Mouse (Mus musculus) CH12.LX (cell line): Measurements from ENCODE around the gene Btbd3. TPM values are rescaled to one million over a fixed set of nuclear protein-coding genes. Genes with fewer than 3 reads are reported as not detected.

Source experiments
- DNase-seq: peaks from one replicate; pipeline ENCODE4 v3.0.0-alpha.2; 2013; ENCODE audit errors: extremely low read depth
- H3K27ac ChIP-seq: 2 replicates; pipeline ENCODE4 v1.5.1; 2012; ENCODE audit warnings: low read depth, mild to moderate bottlenecking, control low read depth, moderate library complexity; ENCODE audit not compliant: insufficient read depth
- H3K27me3 ChIP-seq: replicated peaks from 2 replicates; pipeline ENCODE3; 2012; ENCODE audit warnings: inconsistent platforms
- H3K36me3 ChIP-seq, 2 experiments: replicated peaks in 1 of 2; 2 replicates each; pipeline versions ENCODE3 to v1.6.1; 2012; ENCODE audit warnings: inconsistent platforms in 1 of 2, low read length in 1 of 2, mild to moderate bottlenecking in 1 of 2, mixed read lengths in 1 of 2, moderate library complexity in 1 of 2; ENCODE audit not compliant: control insufficient read depth in 1 of 2, insufficient read depth in 1 of 2
- H3K4me1 ChIP-seq, 2 experiments: 2 replicates each; pipeline ENCODE4 v1.6.1; 2012; ENCODE audit warnings: inconsistent platforms in 1 of 2, moderate library complexity in 1 of 2; ENCODE audit not compliant: insufficient read depth in 2 of 2, control insufficient read depth in 1 of 2
- H3K4me2 ChIP-seq: 2 replicates; pipeline ENCODE4 v1.6.1; 2012; ENCODE audit warnings: low read depth, mild to moderate bottlenecking, control low read depth; ENCODE audit not compliant: poor library complexity, insufficient read depth, severe bottlenecking
- H3K4me3 ChIP-seq, 3 experiments: fragments of 150-350 bp in 1 of 3; sonication (generic) in 1 of 3; replicated peaks in 1 of 3; 2 replicates each; pipeline versions ENCODE3 to v1.5.1; 2011 to 2012; ENCODE audit warnings: low read depth in 2 of 3, low read length in 2 of 3, mild to moderate bottlenecking in 2 of 3, moderate library complexity in 2 of 3, control low read depth in 1 of 3, improper control_type of control experiment in 1 of 3, inconsistent platforms in 1 of 3, mixed read lengths in 1 of 3; ENCODE audit not compliant: poor library complexity in 1 of 3
- H3K79me2 ChIP-seq: replicated peaks from 2 replicates; pipeline ENCODE4 v1.6.1; 2012; ENCODE audit warnings: mild to moderate bottlenecking, moderate library complexity; ENCODE audit not compliant: control insufficient read depth, poor library complexity, insufficient read depth, severe bottlenecking; ENCODE audit errors: extremely low read depth
- H3K9ac ChIP-seq: 2 replicates; pipeline ENCODE4 v1.6.1; 2012; ENCODE audit warnings: low read depth, mild to moderate bottlenecking, control low read depth, moderate library complexity; ENCODE audit not compliant: insufficient read depth
- H3K9me3 ChIP-seq: replicated peaks from 2 replicates; pipeline ENCODE3; 2012; ENCODE audit warnings: low read length, inconsistent platforms, mixed read lengths
- CHD1 ChIP-seq: IDR thresholded peaks from 2 replicates; pipeline ENCODE4 v1.6.1; 2012; ENCODE audit warnings: low read depth, low read length, improper control_type of control experiment, inconsistent platforms
- E2F4 ChIP-seq: IDR thresholded peaks from 2 replicates; pipeline ENCODE4 v1.6.1; 2011; ENCODE audit warnings: low read depth, low read length, improper control_type of control experiment; ENCODE audit not compliant: insufficient replicate concordance
- EP300 ChIP-seq: IDR thresholded peaks from 2 replicates; pipeline ENCODE4 v1.6.1; 2011; ENCODE audit warnings: low read length, improper control_type of control experiment
- ETS1 ChIP-seq: conservative IDR thresholded peaks from 2 replicates; pipeline ENCODE4 v1.6.1; 2012; ENCODE audit warnings: low read depth, mild to moderate bottlenecking, inconsistent platforms, low read length, improper control_type of control experiment, moderate library complexity
- HCFC1 ChIP-seq: IDR thresholded peaks from 2 replicates; pipeline ENCODE4 v1.6.1; 2012; ENCODE audit warnings: low read depth, mild to moderate bottlenecking, inconsistent platforms, low read length, improper control_type of control experiment
- IRF4 ChIP-seq: IDR thresholded peaks from 2 replicates; pipeline ENCODE4 v1.6.1; 2014; ENCODE audit warnings: low read depth, mild to moderate bottlenecking, inconsistent platforms, low read length, improper control_type of control experiment
- JUN ChIP-seq: IDR thresholded peaks from 2 replicates; pipeline ENCODE4 v1.6.1; 2011; ENCODE audit warnings: low read depth, mild to moderate bottlenecking, low read length, improper control_type of control experiment, moderate library complexity; ENCODE audit not compliant: insufficient read depth
- MAFK ChIP-seq: IDR thresholded peaks from 2 replicates; pipeline ENCODE4 v1.6.1; 2011; ENCODE audit warnings: low read length, improper control_type of control experiment; ENCODE audit not compliant: insufficient replicate concordance
- NRF1 ChIP-seq: IDR thresholded peaks from 2 replicates; pipeline ENCODE4 v1.6.1; 2014; ENCODE audit warnings: low read depth, mild to moderate bottlenecking, inconsistent platforms, low read length, improper control_type of control experiment, moderate library complexity
- PAX5 ChIP-seq: IDR thresholded peaks from 2 replicates; pipeline ENCODE4 v1.6.1; 2012; ENCODE audit warnings: low read length, inconsistent platforms, mixed read lengths
- POLR2A ChIP-seq: IDR thresholded peaks from 2 replicates; pipeline ENCODE4 v1.6.1; 2011; ENCODE audit warnings: low read depth, mild to moderate bottlenecking, improper control_type of control experiment, low read length
- RAD21 ChIP-seq: IDR thresholded peaks from 2 replicates; pipeline ENCODE4 v1.6.1; 2011; ENCODE audit warnings: low read depth, mild to moderate bottlenecking, low read length, improper control_type of control experiment, moderate library complexity
- SMC3 ChIP-seq: IDR thresholded peaks from 2 replicates; pipeline ENCODE4 v1.6.1; 2011; ENCODE audit warnings: low read depth, low read length, improper control_type of control experiment
- TBP ChIP-seq: conservative IDR thresholded peaks from 2 replicates; pipeline ENCODE4 v1.6.1; 2011; ENCODE audit warnings: low read depth, low read length, improper control_type of control experiment
- UBTF ChIP-seq: IDR thresholded peaks from 2 replicates; pipeline ENCODE4 v1.6.1; 2012; ENCODE audit warnings: low read depth, mild to moderate bottlenecking, inconsistent platforms, low read length, improper control_type of control experiment, moderate library complexity
- ZMIZ1 ChIP-seq: IDR thresholded peaks from 2 replicates; pipeline ENCODE4 v1.6.1; 2012; ENCODE audit warnings: low read depth, mild to moderate bottlenecking, inconsistent platforms, low read length, improper control_type of control experiment
- ZNF384 ChIP-seq: IDR thresholded peaks from 2 replicates; pipeline ENCODE4 v1.6.1; 2012; ENCODE audit warnings: low read depth, low read length, improper control_type of control experiment, inconsistent platforms
- dilution Hi-C: fragments of 300-500 bp; cut with MboI; formaldehyde crosslinking; loops from 2 replicates; pipeline ENCODE4 v1.14.3; 2020; ENCODE audit warnings: low sequenced_read_pairs; ENCODE audit not compliant: extremely low pct_unique_long_range_greater_than_20kb, extremely low pct_ligation_motif_present
- in situ Hi-C: fragments of 300-500 bp; cut with MboI; formaldehyde crosslinking; loops from 3 replicates; pipeline ENCODE4 v1.14.3; 2019; ENCODE audit warnings: low sequenced_read_pairs, low pct_ligation_motif_present, low pct_unique_long_range_greater_than_20kb, mixed read lengths
- polyA plus RNA-seq: library from polyadenylated mRNA; unstranded; fragments of >175 nt; gene quantifications from 2 replicates; pipeline ENCODE4 v1.2.1, GENCODE M21; 2012; ENCODE audit warnings: low read depth; ENCODE audit not compliant: insufficient read length
- total RNA-seq, 2 experiments: library from RNA; depleted of rRNA; stranded (reverse); fragments of 300-350 nt in 1 of 2; fragments of >200 nt in 1 of 2; gene quantifications; 2 replicates each; pipeline ENCODE4 v1.2.3; 2012 to 2014

Btbd3 gene
- total and polyA plus RNA-seq, 3 experiments = not detected

- no peaks in the 10 kb centered on the region for H3K36me3 ChIP-seq
- dilution Hi-C loops = no loop called here
- no peaks in the 10 kb centered on the region for H3K27me3 ChIP-seq
- no peak for DNase-seq
- peaks cover 55% of the 10 kb centered on the region for H3K9me3 ChIP-seq
- in situ Hi-C loops = no loop called here
- H3K9ac ChIP-seq = no peak overlapping the region
- H3K4me3 ChIP-seq = no peak overlapping the region
- TF ChIP-seq MAFK = no peak
- no peak for TF ChIP-seq E2F4
- no peak for TF ChIP-seq ZMIZ1
- no peak for TF ChIP-seq EP300
- TF ChIP-seq RAD21 = no peak
- no peak for TF ChIP-seq IRF4
- no peak for TF ChIP-seq POLR2A
- TF ChIP-seq PAX5 = no peak
- TF ChIP-seq SMC3 = no peak
- no peak for TF ChIP-seq ZNF384
- TF ChIP-seq TBP = no peak
- no peak for TF ChIP-seq UBTF
- no peaks in the 10 kb centered on the region for H3K4me1 ChIP-seq
- H3K27ac ChIP-seq = no peak overlapping the region
- H3K79me2 ChIP-seq = no peaks in the 10 kb centered on the region
- H3K4me2 ChIP-seq = no peak overlapping the region
These were observed 6.5 kb downstream of the Btbd3 start for GRCm38 (mm10) chr2:138262885-138263284.

- Histone ChIP-seq H3K4me2 (no peak overlapping the region), H3K79me2 (no peaks in the 10 kb centered on the region), H3K4me1 (no peaks in the 10 kb centered on the region), H3K36me3 (no peaks in the 10 kb centered on the region), H3K9me3 (peaks cover 58% of the 10 kb centered on the region), H3K9ac (no peak overlapping the region), H3K27ac (no peak overlapping the region), H3K27me3 (no peaks in the 10 kb centered on the region), H3K4me3 (no peak overlapping the region)
- no peak for TF ChIP-seq ZMIZ1
- no peak for TF ChIP-seq SMC3
- no peak for TF ChIP-seq ETS1
- no peak for TF ChIP-seq HCFC1
- no peak for DNase-seq
- in situ Hi-C loops (no loop called here), dilution Hi-C loops (no loop called here)
These were observed 9.1 kb downstream of the Btbd3 start for GRCm38 (mm10) chr2:138265356-138266005.

- H3K27ac ChIP-seq = no peak overlapping the region
- no peak overlapping the region for H3K4me3 ChIP-seq
- no peak overlapping the region for H3K4me2 ChIP-seq
- no peaks in the 10 kb centered on the region for H3K4me1 ChIP-seq
- no peaks in the 10 kb centered on the region for H3K79me2 ChIP-seq
- dilution Hi-C loops (no loop called here), in situ Hi-C loops (no loop called here)
- no peak for DNase-seq
- TF ChIP-seq CHD1 = no peak
- no peak for TF ChIP-seq ETS1
- TF ChIP-seq SMC3 = no peak
- no peak for TF ChIP-seq JUN
- TF ChIP-seq NRF1 = no peak
- H3K27me3 ChIP-seq = no peaks in the 10 kb centered on the region
- H3K9me3 ChIP-seq = peaks cover 52% of the 10 kb centered on the region
- H3K9ac ChIP-seq = no peak overlapping the region
- H3K36me3 ChIP-seq = no peaks in the 10 kb centered on the region
These were observed 10.3 kb downstream of the Btbd3 start for GRCm38 (mm10) chr2:138266679-138267078.
